Mouse (Mus musculus): ENCODE measurements at regions not wholly inside any gene's neighbourhood (a gene's known extent, or its start where the extent isn't known, plus 50 kb on each side); places are given as distances from the start of the nearest gene placed in this dataset.

DNA sequence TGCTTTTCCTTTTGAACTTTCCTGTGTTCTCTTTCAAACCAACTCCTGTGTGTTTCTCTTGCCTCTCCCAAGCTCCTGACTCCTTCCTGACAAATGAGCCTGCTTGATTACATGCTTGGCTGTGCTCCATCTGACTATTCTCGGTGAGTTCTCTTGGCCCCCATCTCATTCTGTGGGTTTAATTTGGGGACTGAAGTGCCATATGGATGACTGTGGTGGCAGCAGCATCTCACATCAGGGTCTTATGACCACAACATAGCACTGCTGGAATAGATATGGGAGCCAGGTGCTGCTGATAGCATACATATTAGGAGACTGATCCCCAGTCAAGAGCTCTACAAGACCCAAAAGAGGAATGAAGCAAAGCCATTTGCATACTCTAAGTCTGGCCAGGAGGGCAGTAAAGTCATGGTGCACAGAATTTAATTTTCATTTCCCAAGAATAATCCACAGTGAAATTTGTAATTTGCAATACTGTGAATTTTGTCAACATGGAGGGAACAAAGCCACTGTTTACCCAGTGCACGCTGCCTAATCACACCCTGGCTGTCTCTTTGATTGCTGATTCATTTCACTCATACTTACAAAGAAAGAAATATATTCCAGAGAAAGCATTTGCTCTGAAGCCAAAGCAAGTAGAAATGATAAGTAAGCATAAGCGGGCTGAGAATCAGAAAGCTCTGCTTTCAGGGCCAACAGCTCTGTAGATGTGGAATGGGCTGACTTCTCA, 1478.4 kb upstream of the Gm7489 start:
- no peak for ATAC-seq

DNA sequence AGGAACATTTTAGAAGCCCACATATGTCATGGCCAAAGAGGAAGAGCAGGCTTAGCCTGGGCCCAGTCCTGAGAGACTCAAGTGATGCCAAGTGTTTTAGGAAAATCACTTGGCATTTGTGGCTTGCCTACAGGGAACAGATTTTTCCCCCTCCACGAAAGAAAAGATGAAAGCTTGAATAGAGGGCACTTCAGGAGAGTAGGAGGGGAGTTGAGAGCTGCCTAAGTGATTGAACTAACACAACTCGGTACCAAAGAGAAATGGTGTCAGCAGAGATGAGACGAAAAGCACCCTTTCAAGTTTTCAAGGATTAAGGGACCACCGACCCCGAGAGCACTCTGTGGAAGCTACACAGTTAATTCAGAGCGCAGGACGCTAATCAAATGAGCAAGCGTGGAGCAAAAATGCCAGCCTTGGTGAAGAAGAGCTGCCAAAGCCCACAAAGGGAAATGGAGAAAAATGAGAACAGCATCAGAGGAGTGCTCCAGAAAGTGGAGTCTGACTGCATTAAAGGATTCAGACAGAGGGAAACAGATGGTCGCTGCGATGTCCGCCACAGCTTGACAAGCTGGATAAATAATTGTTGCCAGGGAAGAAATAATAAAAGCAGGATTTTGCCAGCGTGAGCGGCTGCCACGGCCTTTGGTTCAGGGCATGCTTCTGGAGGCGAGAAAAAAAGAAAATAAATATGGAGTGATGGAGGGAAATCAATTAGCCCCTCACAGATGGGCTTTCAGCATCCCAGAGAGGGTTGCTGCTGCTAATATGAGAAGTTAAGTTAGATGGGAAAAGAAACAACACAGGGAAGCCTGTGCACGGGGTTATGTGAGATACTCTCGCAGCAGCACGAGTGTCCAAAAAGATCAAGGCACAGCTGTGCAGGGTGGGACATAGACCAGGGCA, 1471.6 kb upstream of the Gm7489 start:
- H3K9me3 ChIP-seq (replicated peaks; ENCODE audit: control insufficient read depth, low read length, poor library complexity, severe bottlenecking): no peaks in the 10 kb centered on the region
- H3K4me1 ChIP-seq (ENCODE audit: control insufficient read depth, insufficient read depth, low read length): peaks cover 5% of the 10 kb centered on the region
- H3K27me3 ChIP-seq (ENCODE audit: control insufficient read depth, insufficient read depth, low read depth, low read length): no peaks in the 10 kb centered on the region
- 3% methylated on average over 18 of the region's 18 CpGs for WGBS
- peak overlapping the region; percentile 54 for H3K4me2 ChIP-seq (ENCODE audit: low read length)
- H3K9ac ChIP-seq (ENCODE audit: low read depth, low read length): peak overlapping the region; percentile 36; the same call in 1 of the 2 replicates
- no peaks in the 10 kb centered on the region for H3K36me3 ChIP-seq (ENCODE audit: control insufficient read depth, insufficient read depth, low read length)
- H3K27ac ChIP-seq (ENCODE audit: low read length): peak overlapping the region; percentile 68
- ATAC-seq: peak; percentile 93
- 0 out of 2 replicates have a peak overlapping the region, but pooled peaks have one; percentile 16 for H3K4me3 ChIP-seq (ENCODE audit: low read depth, low read length)

More for the DNA sequence above, 1478.4 kb upstream of the Gm7489 start:
- H3K9me3 ChIP-seq (replicated peaks; ENCODE audit: control insufficient read depth, low read length, poor library complexity, severe bottlenecking): no peaks in the 10 kb centered on the region
- H3K9ac ChIP-seq (ENCODE audit: low read depth, low read length): no peak overlapping the region
- H3K4me3 ChIP-seq (ENCODE audit: low read depth, low read length): no peak overlapping the region
- H3K27me3 ChIP-seq (ENCODE audit: control insufficient read depth, insufficient read depth, low read depth, low read length): no peaks in the 10 kb centered on the region
- no peak overlapping the region for H3K27ac ChIP-seq (ENCODE audit: low read length)
- no peaks in the 10 kb centered on the region for H3K4me1 ChIP-seq (ENCODE audit: control insufficient read depth, insufficient read depth, low read length)
- H3K36me3 ChIP-seq (ENCODE audit: control insufficient read depth, insufficient read depth, low read length): no peaks in the 10 kb centered on the region
- WGBS: 78% methylated on average over 3 of the region's 3 CpGs
- no peak overlapping the region for H3K4me2 ChIP-seq (ENCODE audit: low read length)

DNA sequence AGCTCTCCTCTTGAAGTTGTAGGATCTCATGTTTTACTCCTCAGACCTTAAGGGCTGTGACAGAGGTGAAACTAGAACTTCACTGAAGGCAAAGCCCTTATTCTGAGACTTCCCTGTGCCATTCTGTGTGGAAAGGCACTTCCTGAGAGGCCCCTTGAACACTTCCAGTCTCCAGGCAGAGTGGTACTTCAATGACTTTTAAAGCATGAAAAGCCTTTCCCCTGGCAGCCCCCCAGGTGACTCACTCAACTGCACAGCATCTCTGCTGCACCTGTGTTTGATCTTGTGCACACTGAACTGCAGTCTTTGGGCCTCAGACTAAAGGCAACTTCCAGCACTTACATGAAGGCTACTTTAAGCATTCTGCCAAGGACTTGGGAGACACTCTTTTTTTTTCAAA, 1458.7 kb upstream of the Gm7489 start:
- Histone ChIP-seq H3K9ac (ENCODE audit: low read depth, low read length) (no peak overlapping the region), H3K36me3 (ENCODE audit: control insufficient read depth, insufficient read depth, low read length) (no peaks in the 10 kb centered on the region), H3K4me3 (ENCODE audit: low read depth, low read length) (no peak overlapping the region), H3K27me3 (ENCODE audit: control insufficient read depth, insufficient read depth, low read depth, low read length) (no peaks in the 10 kb centered on the region), H3K9me3 (replicated peaks; ENCODE audit: control insufficient read depth, low read length, poor library complexity, severe bottlenecking) (no peaks in the 10 kb centered on the region), H3K27ac (ENCODE audit: low read length) (no peak overlapping the region), H3K4me1 (ENCODE audit: control insufficient read depth, insufficient read depth, low read length) (peaks cover 7% of the 10 kb centered on the region), H3K4me2 (ENCODE audit: low read length) (no peak overlapping the region)
- no peak for ATAC-seq

DNA sequence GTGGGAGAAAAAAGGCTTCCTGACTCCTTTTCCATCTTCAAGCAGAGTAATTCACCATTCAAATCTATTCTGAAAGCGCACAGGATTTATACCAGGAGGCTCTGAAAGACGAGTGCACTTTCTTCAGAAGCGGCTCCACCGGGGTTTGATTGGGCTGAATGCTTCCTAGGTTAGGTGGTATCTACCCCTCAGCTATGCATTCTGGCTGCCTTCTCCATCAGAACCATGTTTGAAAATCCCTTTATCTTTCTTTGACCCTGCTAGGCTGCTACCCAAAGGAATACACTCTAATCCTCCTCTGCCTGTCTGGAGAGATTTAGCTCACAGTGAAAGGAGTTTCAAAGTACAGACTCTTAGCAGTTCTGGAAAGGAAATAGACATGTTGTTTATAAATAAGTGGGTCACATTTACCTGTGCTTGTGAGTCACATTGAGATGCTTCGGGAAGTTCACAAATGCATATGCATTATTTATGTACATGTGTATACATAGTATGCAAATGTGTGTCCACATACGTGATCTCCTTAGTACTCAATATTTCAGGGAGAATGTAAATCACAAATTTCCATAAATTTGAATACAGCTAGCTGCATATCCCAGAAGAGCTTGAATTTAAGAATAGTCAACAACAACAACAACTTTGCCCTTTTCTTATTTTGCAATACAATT, 1454.1 kb upstream of the Gm7489 start:
- peak overlapping the region; percentile 1 for H3K4me2 ChIP-seq (ENCODE audit: low read length)
- no peak overlapping the region for H3K4me3 ChIP-seq (ENCODE audit: low read depth, low read length)
- ATAC-seq: peak; percentile 77
- 30% methylated on average over 6 of the region's 6 CpGs for WGBS
- peaks cover 14% of the 10 kb centered on the region for H3K4me1 ChIP-seq (ENCODE audit: control insufficient read depth, insufficient read depth, low read length)
- H3K9me3 ChIP-seq (replicated peaks; ENCODE audit: control insufficient read depth, low read length, poor library complexity, severe bottlenecking): no peaks in the 10 kb centered on the region
- H3K36me3 ChIP-seq (ENCODE audit: control insufficient read depth, insufficient read depth, low read length): no peaks in the 10 kb centered on the region
- H3K9ac ChIP-seq (ENCODE audit: low read depth, low read length): 0 out of 2 replicates have a peak overlapping the region, but pooled peaks have one; percentile 30
- H3K27me3 ChIP-seq (ENCODE audit: control insufficient read depth, insufficient read depth, low read depth, low read length): no peaks in the 10 kb centered on the region
- peak overlapping the region; percentile 38; the same call in 1 of the 2 replicates for H3K27ac ChIP-seq (ENCODE audit: low read length)

DNA sequence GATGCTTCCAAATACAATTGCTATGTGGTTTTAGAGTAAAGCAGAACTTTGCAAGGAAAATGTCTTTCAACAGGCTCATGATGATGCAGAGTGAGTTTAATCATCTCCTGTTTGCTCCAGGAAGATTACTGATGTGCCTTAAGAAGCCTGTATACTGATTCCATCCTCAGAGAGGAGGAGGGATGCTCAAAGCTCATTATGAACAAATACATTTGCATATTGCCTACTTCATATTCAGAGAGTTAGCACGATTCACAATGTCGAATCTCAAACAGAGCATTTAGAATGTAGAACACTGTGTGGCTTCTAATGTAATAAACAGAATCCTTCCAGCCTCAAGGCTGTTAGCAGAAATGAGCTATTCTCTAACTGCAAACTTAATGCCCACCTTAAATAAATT, 1451.1 kb upstream of the Gm7489 start:
- H3K4me2 ChIP-seq (ENCODE audit: low read length): no peak overlapping the region
- H3K4me3 ChIP-seq (ENCODE audit: low read depth, low read length): no peak overlapping the region
- H3K4me1 ChIP-seq (ENCODE audit: control insufficient read depth, insufficient read depth, low read length): peaks cover 14% of the 10 kb centered on the region
- H3K27ac ChIP-seq (ENCODE audit: low read length): peak overlapping the region; percentile 41
- 32% methylated on average over 2 of the region's 2 CpGs for WGBS
- no peaks in the 10 kb centered on the region for H3K9me3 ChIP-seq (replicated peaks; ENCODE audit: control insufficient read depth, low read length, poor library complexity, severe bottlenecking)
- no peaks in the 10 kb centered on the region for H3K36me3 ChIP-seq (ENCODE audit: control insufficient read depth, insufficient read depth, low read length)
- H3K27me3 ChIP-seq (ENCODE audit: control insufficient read depth, insufficient read depth, low read depth, low read length): no peaks in the 10 kb centered on the region
- no peak; the same call in 1 of the 2 replicates for ATAC-seq
- no peak overlapping the region for H3K9ac ChIP-seq (ENCODE audit: low read depth, low read length)

DNA sequence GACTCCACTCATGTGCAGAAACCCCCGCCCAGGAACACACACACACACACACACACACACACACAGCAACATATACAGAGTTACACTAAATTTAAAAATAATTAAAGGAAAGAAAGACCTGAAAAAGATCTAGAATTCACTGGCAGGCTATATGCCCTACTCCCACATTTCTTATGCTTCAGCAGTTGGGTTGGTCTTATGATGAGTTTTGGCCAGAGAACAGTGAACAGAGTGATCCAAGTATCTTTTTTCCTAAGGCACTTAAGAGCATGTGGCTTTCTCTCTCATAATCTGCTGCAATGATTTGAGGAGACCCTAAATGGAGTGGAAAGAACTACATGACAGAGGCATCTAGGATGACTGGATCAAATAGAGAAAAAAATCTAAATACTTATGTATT, 1446.3 kb upstream of the Gm7489 start:
- Histone ChIP-seq H3K36me3 (ENCODE audit: control insufficient read depth, insufficient read depth, low read length) (no peaks in the 10 kb centered on the region), H3K27me3 (ENCODE audit: control insufficient read depth, insufficient read depth, low read depth, low read length) (no peaks in the 10 kb centered on the region), H3K4me2 (ENCODE audit: low read length) (no peak overlapping the region), H3K27ac (ENCODE audit: low read length) (no peak overlapping the region), H3K9me3 (replicated peaks; ENCODE audit: control insufficient read depth, low read length, poor library complexity, severe bottlenecking) (no peaks in the 10 kb centered on the region), H3K4me1 (ENCODE audit: control insufficient read depth, insufficient read depth, low read length) (peaks cover 7% of the 10 kb centered on the region), H3K4me3 (ENCODE audit: low read depth, low read length) (no peak overlapping the region), H3K9ac (ENCODE audit: low read depth, low read length) (no peak overlapping the region)
- 100% methylated on average over 1 of the region's 1 CpGs for WGBS
- no peak for ATAC-seq

DNA sequence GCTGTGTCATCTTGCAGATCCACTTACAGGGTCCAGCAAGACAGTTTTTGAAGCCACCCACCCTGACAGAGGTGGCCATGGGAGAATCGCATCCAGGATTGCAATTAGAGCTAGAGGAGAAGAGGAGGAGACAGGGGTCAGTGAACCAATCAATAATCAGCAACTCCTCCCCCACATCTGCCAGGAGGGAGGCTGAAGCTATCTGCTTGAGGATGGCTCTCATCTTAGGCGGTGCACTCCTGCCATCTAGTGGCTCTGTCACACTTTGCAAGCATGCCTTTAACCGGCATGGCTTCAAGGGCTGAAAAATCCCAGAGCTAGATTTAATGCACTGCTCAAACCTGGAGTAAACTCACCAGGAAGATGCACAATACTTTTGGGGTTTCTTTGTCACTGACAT, 1425.9 kb upstream of the Gm7489 start:
- WGBS: 0% methylated on average over 3 of the region's 3 CpGs
- Histone ChIP-seq H3K4me3 (ENCODE audit: low read depth, low read length) (no peak overlapping the region), H3K27ac (ENCODE audit: low read length) (no peak overlapping the region), H3K9me3 (replicated peaks; ENCODE audit: control insufficient read depth, low read length, poor library complexity, severe bottlenecking) (no peaks in the 10 kb centered on the region), H3K4me1 (ENCODE audit: control insufficient read depth, insufficient read depth, low read length) (peaks cover 10% of the 10 kb centered on the region), H3K27me3 (ENCODE audit: control insufficient read depth, insufficient read depth, low read depth, low read length) (no peaks in the 10 kb centered on the region), H3K9ac (ENCODE audit: low read depth, low read length) (no peak overlapping the region), H3K36me3 (ENCODE audit: control insufficient read depth, insufficient read depth, low read length) (no peaks in the 10 kb centered on the region), H3K4me2 (ENCODE audit: low read length) (no peak overlapping the region)
- ATAC-seq: peak; percentile 94

DNA sequence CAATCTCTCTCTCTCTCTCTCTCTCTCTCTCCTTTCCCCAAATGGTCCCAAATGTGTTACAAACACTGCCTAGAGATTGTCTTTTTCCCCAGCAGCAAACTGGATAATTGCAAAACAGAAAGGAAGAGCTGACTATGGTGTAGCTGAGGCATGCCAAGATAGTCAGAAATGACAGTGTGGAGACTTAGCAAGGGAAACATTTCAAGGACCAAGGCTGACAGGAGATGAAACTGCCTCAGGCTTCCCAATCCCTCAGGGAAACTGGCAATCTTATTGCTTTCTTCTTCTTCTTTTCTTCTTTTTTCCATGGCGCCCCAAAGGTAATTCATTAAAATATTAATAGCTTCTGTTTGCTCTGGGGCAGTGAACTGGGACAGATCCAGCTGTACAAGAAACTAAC, 1425.4 kb upstream of the Gm7489 start:
- H3K4me2 ChIP-seq (ENCODE audit: low read length): no peak overlapping the region
- H3K9ac ChIP-seq (ENCODE audit: low read depth, low read length): 0 out of 2 replicates have a peak overlapping the region, but pooled peaks have one; percentile 34
- H3K36me3 ChIP-seq (ENCODE audit: control insufficient read depth, insufficient read depth, low read length): no peaks in the 10 kb centered on the region
- WGBS: 43% methylated on average over 1 of the region's 1 CpGs
- peak; percentile 75 for ATAC-seq
- peaks cover 14% of the 10 kb centered on the region for H3K4me1 ChIP-seq (ENCODE audit: control insufficient read depth, insufficient read depth, low read length)
- H3K27ac ChIP-seq (ENCODE audit: low read length): 0 out of 2 replicates have a peak overlapping the region, but pooled peaks have one; percentile 22
- H3K27me3 ChIP-seq (ENCODE audit: control insufficient read depth, insufficient read depth, low read depth, low read length): no peaks in the 10 kb centered on the region
- no peak overlapping the region for H3K4me3 ChIP-seq (ENCODE audit: low read depth, low read length)
- no peaks in the 10 kb centered on the region for H3K9me3 ChIP-seq (replicated peaks; ENCODE audit: control insufficient read depth, low read length, poor library complexity, severe bottlenecking)
